ENCODE assay signal across 17 mouse cellular contexts in genomic region chr14:103539796-103540195, GRCm38 (mm10). TPM values are rescaled to one million over a fixed set of nuclear protein-coding genes. Genes with fewer than 3 reads are reported as not detected.
DNase-seq lines count a peak whose midpoint lies in the region; ATAC-seq and TF ChIP-seq lines count a peak whose summit lies in the region.
"Had no signal": no experiment of that assay in that cellular context is flagged by ENCODE, and none has a peak within 500 bp of the region (broad histone marks: within the 10 kb centered on the region; RNA-seq: fewer than 3 reads in every experiment).

No protein-coding gene starts in this region.

- H3K27me3 ChIP-seq in midbrain, postnatal 0 days (ENCODE audit: insufficient read depth, low read length) = no peaks in the 10 kb centered on the region
- H3K27me3 ChIP-seq in midbrain, embryonic 14.5 days (ENCODE audit: control insufficient read depth, insufficient read depth, low read length) = no peaks in the 10 kb centered on the region
- no peaks in the 10 kb centered on the region for H3K27me3 ChIP-seq in MEL (ENCODE audit: control insufficient read depth in 1 of 2, insufficient read depth in 2 of 2, low read length in 2 of 2)
- H3K27me3 ChIP-seq: embryonic facial prominence, embryonic 15.5 days; intestine, embryonic 15.5 days; limb, embryonic 13.5 days; neural tube, embryonic 12.5 days had no signal

- TF ChIP-seq RAD21 in MEL (IDR thresholded peaks at IDR 0.05; ENCODE audit: low read depth, low read length) = peak; percentile 26

- peak; percentile 26; the same call in 1 of the 2 replicates for TF ChIP-seq CTCF in midbrain, postnatal 0 days (IDR thresholded peaks at IDR 0.05)
- TF ChIP-seq CTCF in MEL (IDR thresholded peaks at IDR 0.05 in 2 of 3, conservative IDR thresholded peaks at IDR 0.05 in 1 of 3; ENCODE audit: control insufficient read depth in 1 of 3, insufficient read depth in 1 of 3, low read depth in 2 of 3, low read length in 3 of 3, poor library complexity in 1 of 3, severe bottlenecking in 1 of 3) = peak in 2 of 3 experiments; percentile 22 to 39; a peak in 4 of 6 replicates

- no peaks in the 10 kb centered on the region for H3K36me3 ChIP-seq in midbrain, postnatal 0 days (ENCODE audit: insufficient read depth, low read length)
- H3K36me3 ChIP-seq in midbrain, embryonic 14.5 days (ENCODE audit: control insufficient read depth, insufficient read depth, low read length) = no peaks in the 10 kb centered on the region
- H3K36me3 ChIP-seq in MEL (ENCODE audit: control insufficient read depth in 1 of 2, insufficient read depth in 2 of 2, low read length in 2 of 2) = no peaks in the 10 kb centered on the region
- H3K36me3 ChIP-seq: embryonic facial prominence, embryonic 15.5 days; hindbrain, embryonic 10.5 days; intestine, embryonic 15.5 days; limb, embryonic 13.5 days; neural tube, embryonic 12.5 days had no signal

- H3K4me1 ChIP-seq in midbrain, postnatal 0 days (ENCODE audit: insufficient read depth, low read length) = no peaks in the 10 kb centered on the region
- H3K4me1 ChIP-seq in midbrain, embryonic 14.5 days (ENCODE audit: control insufficient read depth, insufficient read depth, low read length) = no peaks in the 10 kb centered on the region
- no peaks in the 10 kb centered on the region for H3K4me1 ChIP-seq in MEL (ENCODE audit: control insufficient read depth in 1 of 2, insufficient read depth in 2 of 2, low read length in 2 of 2)
- H3K4me1 ChIP-seq: embryonic facial prominence, embryonic 15.5 days; intestine, embryonic 15.5 days; limb, embryonic 13.5 days; neural tube, embryonic 12.5 days had no signal

- DNase-seq in heart, adult 11 months = peak; percentile 15
- DNase-seq in heart, postnatal 10 days = no peak
- no peak for DNase-seq in midbrain, postnatal 0 days (ENCODE audit: low spot score)
- no peak for DNase-seq in midbrain, embryonic 14.5 days
- DNase-seq in MEL (ENCODE audit: low read depth, low spot score) = peak; percentile 37
- DNase-seq in thymus, postnatal 25 days = peak; percentile 4
- DNase-seq in urinary bladder, postnatal 4 days (ENCODE audit: low spot score in 2 of 2) = no peak
- DNase-seq in layer of hippocampus, adult 18-20 months (ENCODE audit: low spot score in 2 of 2) = no peak
- DNase-seq: adrenal gland, adult 8-10 months; cerebellum, adult 2 months had no signal

- no peak overlapping the region for H3K27ac ChIP-seq in midbrain, postnatal 0 days (ENCODE audit: low read depth, low read length)
- H3K27ac ChIP-seq in midbrain, embryonic 14.5 days (replicated peaks; ENCODE audit: low read depth, low read length) = no peak overlapping the region
- no peak overlapping the region for H3K27ac ChIP-seq in MEL (ENCODE audit: control insufficient read depth, low read depth, low read length)
- H3K27ac ChIP-seq: embryonic facial prominence, embryonic 15.5 days; hindbrain, embryonic 10.5 days; intestine, embryonic 15.5 days; limb, embryonic 13.5 days; neural tube, embryonic 12.5 days had no signal

- TF ChIP-seq EP300 in MEL (IDR thresholded peaks at IDR 0.05; ENCODE audit: low read depth in 1 of 2, low read length in 2 of 2) = no peak

- no peak overlapping the region for H3K9ac ChIP-seq in midbrain, postnatal 0 days (replicated peaks; ENCODE audit: low read length, poor library complexity, severe bottlenecking)
- H3K9ac ChIP-seq in midbrain, embryonic 14.5 days (replicated peaks; ENCODE audit: low read length) = no peak overlapping the region
- H3K9ac ChIP-seq in MEL (ENCODE audit: control insufficient read depth, low read depth, low read length, poor library complexity, severe bottlenecking) = no peak overlapping the region
- H3K9ac ChIP-seq: embryonic facial prominence, embryonic 15.5 days; intestine, embryonic 15.5 days; limb, embryonic 13.5 days; neural tube, embryonic 12.5 days had no signal

- TF ChIP-seq POLR2A in MEL (IDR thresholded peaks at IDR 0.05; ENCODE audit: control insufficient read depth in 1 of 2, insufficient read depth in 1 of 2, low read depth in 1 of 2, low read length in 2 of 2, poor library complexity in 1 of 2) = no peak

- H3K79me2 ChIP-seq in MEL (ENCODE audit: control insufficient read depth, insufficient read depth, low read length, poor library complexity) = no peaks in the 10 kb centered on the region

- WGBS in midbrain, postnatal 0 days = 66% methylated on average over 4 of the region's 4 CpGs
- WGBS in midbrain, embryonic 14.5 days = 59% methylated on average over 4 of the region's 4 CpGs

- no peaks in the 10 kb centered on the region for H3K9me3 ChIP-seq in midbrain, postnatal 0 days (ENCODE audit: low read length)
- H3K9me3 ChIP-seq in midbrain, embryonic 14.5 days (ENCODE audit: control insufficient read depth, low read length) = no peaks in the 10 kb centered on the region
- no peaks in the 10 kb centered on the region for H3K9me3 ChIP-seq in MEL (replicated peaks; ENCODE audit: insufficient read depth, low read length)
- H3K9me3 ChIP-seq: embryonic facial prominence, embryonic 15.5 days; hindbrain, embryonic 10.5 days; intestine, embryonic 15.5 days; limb, embryonic 13.5 days; neural tube, embryonic 12.5 days had no signal

- H3K4me2 ChIP-seq in midbrain, postnatal 0 days (ENCODE audit: low read depth, low read length, poor library complexity, severe bottlenecking) = no peak overlapping the region
- H3K4me2 ChIP-seq in midbrain, embryonic 14.5 days (ENCODE audit: low read length) = no peak overlapping the region
- H3K4me2 ChIP-seq: embryonic facial prominence, embryonic 15.5 days; intestine, embryonic 15.5 days; limb, embryonic 13.5 days; neural tube, embryonic 12.5 days had no signal

- H3K4me3 ChIP-seq in midbrain, postnatal 0 days (ENCODE audit: low read depth, low read length) = no peak overlapping the region
- H3K4me3 ChIP-seq in midbrain, embryonic 14.5 days (replicated peaks; ENCODE audit: low read depth, low read length) = no peak overlapping the region
- no peak overlapping the region for H3K4me3 ChIP-seq in MEL (ENCODE audit: control insufficient read depth in 1 of 2, insufficient read depth in 1 of 2, low read depth in 2 of 2, low read length in 2 of 2)
- H3K4me3 ChIP-seq: embryonic facial prominence, embryonic 15.5 days; hindbrain, embryonic 10.5 days; intestine, embryonic 15.5 days; limb, embryonic 13.5 days; neural tube, embryonic 12.5 days had no signal

- no peak for ATAC-seq in midbrain, postnatal 0 days (ENCODE audit: low FRiP score)
- ATAC-seq in midbrain, embryonic 14.5 days (ENCODE audit: low FRiP score, low TSS enrichment) = no peak
- ATAC-seq: intestine, embryonic 15.5 days had no signal

- intact Hi-C loops in heart, postnatal 10 days (cut with DNase I) = loop anchor here (5.0 to 10.0 kb wide), 2 partner anchors 62 to 495 kb away; no protein-coding TSS in a partner anchor

TF ChIP-seq in MEL, 35 proteins besides CTCF, POLR2A, EP300 and RAD21:
- TF ChIP-seq E2F4 (IDR thresholded peaks at IDR 0.05; ENCODE audit: borderline replicate concordance, low read depth, low read length) (no peak), JUND (IDR thresholded peaks at IDR 0.05; ENCODE audit: low read depth, low read length) (no peak), MYB (IDR thresholded peaks at IDR 0.05; ENCODE audit: low read depth, low read length) (no peak), GATA1 (IDR thresholded peaks at IDR 0.05; ENCODE audit: low read depth, low read length) (no peak), MAX (IDR thresholded peaks at IDR 0.05; ENCODE audit: low read length) (no peak), SIN3A (IDR thresholded peaks at IDR 0.05; ENCODE audit: low read length) (no peak)

RNA-seq across cellular contexts. Expression of gene Scel, which starts 26.7 kb away (rescaled TPM):
- total RNA-seq in heart, postnatal 10 days (2021) = under 1 TPM; 0.17 TPM
- total RNA-seq in midbrain, postnatal 0 days (2014; rRNA removed) = 0.33 TPM in 1 of 2 replicates, not detected in the other
- polyA plus RNA-seq in midbrain, postnatal 0 days (2015; fragmentation: Nextera tagmentation; extraction: Ambion mirVana) = 0.13 and 0.26 TPM in 2 replicates
- 0.08 and 0.20 TPM in 2 replicates for polyA plus RNA-seq in midbrain, embryonic 14.5 days (2014; fragmentation: Nextera tagmentation; extraction: Ambion mirVana)
- not detected in 2 replicates for total RNA-seq in MEL (2012; rRNA removed)
- not detected for polyA plus RNA-seq in MEL (2012; ENCODE audit: insufficient read depth in 1 of 2, insufficient read length in 2 of 2, low read depth in 1 of 2, low replicate concordance in 2 of 2, missing spikeins in 1 of 2)
- 1 to 10 TPM in 1 of 2 experiments, under 1 TPM in 1; 0.99 to 1.2 TPM for total RNA-seq in layer of hippocampus, adult 18-20 months (2021)
- total RNA-seq: granulocyte monocyte progenitor cell, adult 5-6 weeks had no signal
- polyA plus RNA-seq: large intestine, adult 2 months had no signal

Comparison
In these comparisons a context has a peak if more than half of its experiments do, and no peak if none do; other contexts are left out.
1. DNase-seq: peak in heart, adult 11 months (single experiment), MEL (single experiment) and thymus, postnatal 25 days (single experiment); none in heart, postnatal 10 days (0 of 2), midbrain, postnatal 0 days (single experiment), midbrain, embryonic 14.5 days (single experiment), urinary bladder, postnatal 4 days (0 of 2) and layer of hippocampus, adult 18-20 months (0 of 2).